Mouse (Mus musculus) kidney, adult 2 months (tissue): ENCODE results near the gene Il9r.

Experiments
- CTCF ChIP-seq: fragments of 200-500 bp; conservative IDR thresholded peaks from 2 replicates; pipeline ENCODE4 v1.5.1; 2011; ENCODE audit warnings: low read depth, mild to moderate bottlenecking, control low read depth, low read length, moderate library complexity, mixed read lengths; ENCODE audit not compliant: insufficient read depth, insufficient read length
- POLR2A ChIP-seq: fragments of 200-500 bp; IDR thresholded peaks from one replicate; pipeline ENCODE4 v1.6.1; 2011; ENCODE audit warnings: low read depth, low read length, control low read depth

DNA sequence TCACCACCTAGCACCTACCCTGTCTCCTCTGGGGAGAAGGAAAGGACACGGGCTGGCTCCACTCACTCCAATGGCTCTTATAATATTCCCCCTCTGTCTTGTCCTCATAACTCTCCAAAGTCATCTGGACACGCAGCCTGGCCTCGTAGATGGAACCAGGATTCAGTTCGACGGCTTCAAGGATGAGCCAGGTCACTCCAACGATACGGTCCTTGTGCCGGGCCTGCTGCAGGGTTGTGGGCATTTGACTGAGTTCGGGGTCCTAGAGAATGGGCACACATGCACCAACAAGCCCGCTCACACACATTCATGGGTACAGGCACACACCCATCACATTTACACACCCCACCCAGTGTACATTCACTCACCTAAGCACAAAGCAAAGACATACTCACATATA, 6.9 kb downstream of the Il9r start:
- no peak for TF ChIP-seq CTCF
- TF ChIP-seq POLR2A = no peak
